Mouse (Mus musculus): Measurements from ENCODE around the gene Cenpx.

- TF ChIP-seq CTCF (IDR thresholded peaks at IDR 0.05; ENCODE audit: control insufficient read depth, insufficient read depth, insufficient read length) (no peak), MYOG (IDR thresholded peaks at IDR 0.05; ENCODE audit: control insufficient read depth, extremely low read depth, insufficient read length) (no peak), USF1 (IDR thresholded peaks at IDR 0.05; ENCODE audit: low read depth) (no peak), FOSL1 (IDR thresholded peaks at IDR 0.05; ENCODE audit: insufficient read depth, low read length, poor library complexity, severe bottlenecking) (no peak), MAX (IDR thresholded peaks at IDR 0.05) (no peak), CEBPB (IDR thresholded peaks at IDR 0.05; ENCODE audit: low read depth) (no peak), MYOD1 (IDR thresholded peaks at IDR 0.05; ENCODE audit: control insufficient read depth, insufficient read length, low read depth) (no peak)
These were observed 24.2 kb downstream of the Cenpx start for GRCm38 (mm10) chr11:120689365-120689764.
